Mouse (Mus musculus): ENCODE measurements at regions not wholly inside any gene's neighbourhood (a gene's known extent, or its start where the extent isn't known, plus 50 kb on each side); places are given as distances from the start of the nearest gene placed in this dataset.

GRCm38 (mm10) chr10:9210646-9211045 is 324.8 kb upstream of the Sash1 start:
- no peak for DNase-seq (ENCODE audit: low spot score in 2 of 2)
- intact Hi-C loops (cut with DNase I), result no loop called here

- intact Hi-C loops (cut with DNase I), result no loop called here
- peak; percentile 42 to 47 for DNase-seq (ENCODE audit: low spot score in 2 of 2)
Measured at GRCm38 (mm10) chr10:9204096-9204495, 318.2 kb upstream of the Sash1 start.

GRCm38 (mm10) chr10:9203323-9203722 is 317.5 kb upstream of the Sash1 start:
- intact Hi-C loops (cut with DNase I), result no loop called here
- peak in 1 of 2 experiments; percentile 15 for DNase-seq (ENCODE audit: low spot score in 2 of 2)

- intact Hi-C loops (cut with DNase I), result no loop called here
Measured at GRCm38 (mm10) chr10:9202922-9203321, 317.1 kb upstream of the Sash1 start.

GRCm38 (mm10) chr10:9174997-9175396 is 289.1 kb upstream of the Sash1 start:
- no peak for DNase-seq (ENCODE audit: low spot score in 2 of 2)
- intact Hi-C loops (cut with DNase I), result no loop called here

More at GRCm38 (mm10) chr10:9202922-9203321, 317.1 kb upstream of the Sash1 start:
- DNase-seq (ENCODE audit: low spot score in 2 of 2), result no peak

GRCm38 (mm10) chr10:9173509-9173908 is 287.6 kb upstream of the Sash1 start:
- no peak for DNase-seq (ENCODE audit: low spot score in 2 of 2)
- intact Hi-C loops (cut with DNase I), result no loop called here

- intact Hi-C loops (cut with DNase I), result no loop called here
- DNase-seq (ENCODE audit: low spot score in 2 of 2), result no peak
Measured at GRCm38 (mm10) chr10:9168725-9169124, 282.9 kb upstream of the Sash1 start.

GRCm38 (mm10) chr10:9166017-9166416 is 280.1 kb upstream of the Sash1 start:
- DNase-seq (ENCODE audit: low spot score in 2 of 2), result peak in 1 of 2 experiments; percentile 8

GRCm38 (mm10) chr10:9165598-9165997 is 279.7 kb upstream of the Sash1 start:
- intact Hi-C loops (cut with DNase I), result no loop called here

More at GRCm38 (mm10) chr10:9166017-9166416, 280.1 kb upstream of the Sash1 start:
- intact Hi-C loops (cut with DNase I), result no loop called here

GRCm38 (mm10) chr10:9164333-9164732 is 278.5 kb upstream of the Sash1 start:
- intact Hi-C loops (cut with DNase I), result no loop called here
- no peak for DNase-seq (ENCODE audit: low spot score in 2 of 2)

More at GRCm38 (mm10) chr10:9165598-9165997, 279.7 kb upstream of the Sash1 start:
- no peak for DNase-seq (ENCODE audit: low spot score in 2 of 2)

- intact Hi-C loops (cut with DNase I), result no loop called here
Measured at GRCm38 (mm10) chr10:9161597-9161996, 275.7 kb upstream of the Sash1 start.

GRCm38 (mm10) chr10:9157299-9158215 is 271.7 kb upstream of the Sash1 start:
- intact Hi-C loops (cut with DNase I), result no loop called here
- no peak for DNase-seq (ENCODE audit: low spot score in 2 of 2)

More at GRCm38 (mm10) chr10:9161597-9161996, 275.7 kb upstream of the Sash1 start:
- no peak for DNase-seq (ENCODE audit: low spot score in 2 of 2)

- intact Hi-C loops (cut with DNase I), result no loop called here
- DNase-seq (ENCODE audit: low spot score in 2 of 2), result no peak
Measured at GRCm38 (mm10) chr10:9136099-9136498, 250.2 kb upstream of the Sash1 start.

- intact Hi-C loops (cut with DNase I), result no loop called here
- no peak for DNase-seq (ENCODE audit: low spot score in 2 of 2)
Measured at GRCm38 (mm10) chr10:9134293-9135021, 248.6 kb upstream of the Sash1 start.

GRCm38 (mm10) chr10:9130061-9130460 is 244.2 kb upstream of the Sash1 start:
- no peak for DNase-seq (ENCODE audit: low spot score in 2 of 2)
- intact Hi-C loops (cut with DNase I), result no loop called here

GRCm38 (mm10) chr10:9119249-9119648 is 233.4 kb upstream of the Sash1 start:
- intact Hi-C loops (cut with DNase I), result no loop called here
- no peak for DNase-seq (ENCODE audit: low spot score in 2 of 2)

- DNase-seq (ENCODE audit: low spot score in 2 of 2), result no peak
Measured at GRCm38 (mm10) chr10:9117648-9118551, 232.0 kb upstream of the Sash1 start.

GRCm38 (mm10) chr10:9117134-9117533 is 231.3 kb upstream of the Sash1 start:
- intact Hi-C loops (cut with DNase I), result no loop called here
- no peak for DNase-seq (ENCODE audit: low spot score in 2 of 2)

More at GRCm38 (mm10) chr10:9117648-9118551, 232.0 kb upstream of the Sash1 start:
- intact Hi-C loops (cut with DNase I), result no loop called here

GRCm38 (mm10) chr10:9113706-9114105 is 227.8 kb upstream of the Sash1 start:
- peak; percentile 27 to 38 for DNase-seq (ENCODE audit: low spot score in 2 of 2)
- intact Hi-C loops (cut with DNase I), result no loop called here
